ENCODE assay signal across 9 mouse cellular contexts in genomic region chr5:143043285-143043684, GRCm38 (mm10).
DNase-seq lines count a peak whose midpoint lies in the region; ATAC-seq and TF ChIP-seq lines count a peak whose summit lies in the region.
"Had no signal": no experiment of that assay in that cellular context is flagged by ENCODE, and none has a peak within 500 bp of the region (broad histone marks: within the 10 kb centered on the region; RNA-seq: fewer than 3 reads in every experiment).

No protein-coding gene starts in this region.

- in situ Hi-C loops in ES-E14 (cut with MboI; ENCODE audit: low sequenced_read_pairs in 2 of 2, unreplicated experiment in 2 of 2) = loop anchor here in 1 of 2 experiments (5.0 kb wide), 1 partner anchor 106 kb away; no protein-coding TSS in a partner anchor

- peak; percentile 45 for DNase-seq in hindbrain, embryonic 14.5 days (ENCODE audit: low spot score)
- peak; percentile 64 for DNase-seq in A20 (ENCODE audit: low read depth, low spot score)
- peak; percentile 41 for DNase-seq in ES-E14 (ENCODE audit: low read depth, low spot score)
- peak; percentile 43 to 70 for DNase-seq in kidney, postnatal 36 days
- no peak for DNase-seq in ovary, adult 18-20 months (ENCODE audit: low spot score)
- no peak for DNase-seq in left cerebral cortex, postnatal 25 days (ENCODE audit: low spot score in 2 of 2)

- intact Hi-C loops in left cerebral cortex, postnatal 25 days (cut with DNase I) = no loop called here

- no peak overlapping the region for H3K4me2 ChIP-seq in hindbrain, embryonic 14.5 days (replicated peaks)
- no peak overlapping the region for H3K4me2 ChIP-seq in hindbrain, embryonic 16.5 days (ENCODE audit: low read length)
- H3K4me2 ChIP-seq in intestine, embryonic 15.5 days (replicated peaks) = no peak overlapping the region
- H3K4me2 ChIP-seq: neural tube, embryonic 12.5 days had no signal

- H3K4me3 ChIP-seq in hindbrain, embryonic 14.5 days (replicated peaks; ENCODE audit: low read length) = no peak overlapping the region
- no peak overlapping the region for H3K4me3 ChIP-seq in hindbrain, embryonic 16.5 days (ENCODE audit: low read length)
- no peak overlapping the region for H3K4me3 ChIP-seq in ES-E14 (ENCODE audit: insufficient read depth in 1 of 2, low read depth in 1 of 2, low read length in 2 of 2, poor library complexity in 1 of 2, severe bottlenecking in 1 of 2)
- H3K4me3 ChIP-seq in intestine, embryonic 15.5 days (replicated peaks) = no peak overlapping the region
- H3K4me3 ChIP-seq: neural tube, embryonic 12.5 days had no signal

- WGBS in hindbrain, embryonic 14.5 days = 81% methylated on average over 2 of the region's 2 CpGs
- 78% methylated on average over 2 of the region's 2 CpGs for WGBS in hindbrain, embryonic 16.5 days
- 78% methylated on average over 2 of the region's 2 CpGs for WGBS in intestine, embryonic 15.5 days

- H3K9me3 ChIP-seq in hindbrain, embryonic 14.5 days (ENCODE audit: control insufficient read depth, low read length) = no peaks in the 10 kb centered on the region
- H3K9me3 ChIP-seq in hindbrain, embryonic 16.5 days (ENCODE audit: control insufficient read depth, low read length) = no peaks in the 10 kb centered on the region
- no peaks in the 10 kb centered on the region for H3K9me3 ChIP-seq in ES-E14 (ENCODE audit: control insufficient read depth, insufficient read depth, low read depth, low read length)
- H3K9me3 ChIP-seq in intestine, embryonic 15.5 days = no peaks in the 10 kb centered on the region
- H3K9me3 ChIP-seq: neural tube, embryonic 12.5 days had no signal

- H3K9ac ChIP-seq in hindbrain, embryonic 14.5 days = no peak overlapping the region
- H3K9ac ChIP-seq in hindbrain, embryonic 16.5 days (ENCODE audit: low read depth, low read length) = no peak overlapping the region
- H3K9ac ChIP-seq in ES-E14 (ENCODE audit: insufficient read depth, low read depth, low read length, poor library complexity, severe bottlenecking) = no peak overlapping the region
- H3K9ac ChIP-seq in intestine, embryonic 15.5 days = no peak overlapping the region
- H3K9ac ChIP-seq: neural tube, embryonic 12.5 days had no signal

- H3K36me3 ChIP-seq in hindbrain, embryonic 14.5 days (replicated peaks; ENCODE audit: control insufficient read depth, insufficient read depth) = no peaks in the 10 kb centered on the region
- no peaks in the 10 kb centered on the region for H3K36me3 ChIP-seq in hindbrain, embryonic 16.5 days (ENCODE audit: control insufficient read depth, insufficient read depth, low read length)
- H3K36me3 ChIP-seq in ES-E14 (ENCODE audit: control insufficient read depth, insufficient read depth, low read length, poor library complexity, severe bottlenecking) = peaks cover 4% of the 10 kb centered on the region; the same call in 1 of the 2 replicates
- peaks cover 8% of the 10 kb centered on the region; the same call in 1 of the 2 replicates for H3K36me3 ChIP-seq in intestine, embryonic 15.5 days

- no peaks in the 10 kb centered on the region for H3K27me3 ChIP-seq in hindbrain, embryonic 14.5 days (ENCODE audit: control insufficient read depth, insufficient read depth, low read length)
- no peaks in the 10 kb centered on the region for H3K27me3 ChIP-seq in hindbrain, embryonic 16.5 days (replicated peaks; ENCODE audit: control insufficient read depth, insufficient read depth, low read length)
- no peaks in the 10 kb centered on the region for H3K27me3 ChIP-seq in intestine, embryonic 15.5 days (replicated peaks)
- H3K27me3 ChIP-seq: neural tube, embryonic 12.5 days had no signal

- H3K27ac ChIP-seq in hindbrain, embryonic 14.5 days = no peak overlapping the region
- H3K27ac ChIP-seq in hindbrain, embryonic 16.5 days (ENCODE audit: low read depth, low read length) = no peak overlapping the region
- H3K27ac ChIP-seq in ES-E14 (ENCODE audit: insufficient read depth, low read depth, low read length, poor library complexity, severe bottlenecking) = no peak overlapping the region
- no peak overlapping the region for H3K27ac ChIP-seq in intestine, embryonic 15.5 days
- H3K27ac ChIP-seq: neural tube, embryonic 12.5 days had no signal

- ATAC-seq in hindbrain, embryonic 14.5 days (ENCODE audit: low FRiP score) = no peak
- ATAC-seq in hindbrain, embryonic 16.5 days = no peak
- no peak for ATAC-seq in intestine, embryonic 15.5 days

- peaks cover 13% of the 10 kb centered on the region; the same call in 1 of the 2 replicates for H3K4me1 ChIP-seq in hindbrain, embryonic 14.5 days (replicated peaks; ENCODE audit: control insufficient read depth, insufficient read depth, low read length)
- peaks cover 7% of the 10 kb centered on the region for H3K4me1 ChIP-seq in hindbrain, embryonic 16.5 days (ENCODE audit: control insufficient read depth, insufficient read depth, low read depth, low read length)
- no peaks in the 10 kb centered on the region for H3K4me1 ChIP-seq in ES-E14 (ENCODE audit: control insufficient read depth in 2 of 2, insufficient read depth in 2 of 2, low read length in 2 of 2, poor library complexity in 1 of 2)
- H3K4me1 ChIP-seq in intestine, embryonic 15.5 days (replicated peaks) = 0 out of 2 replicates have a peak, but pooled peaks cover 7% of the 10 kb centered on the region
- H3K4me1 ChIP-seq: neural tube, embryonic 12.5 days had no signal

TF ChIP-seq in ES-E14, 5 proteins besides CTCF, POLR2A, EP300 and RAD21:
- TF ChIP-seq ZC3H11A (IDR thresholded peaks at IDR 0.05; ENCODE audit: borderline replicate concordance, low read depth, low read length) (0 out of 2 replicates have a peak, but pooled peaks have one; percentile 40), ZNF384 (IDR thresholded peaks at IDR 0.05; ENCODE audit: low read depth, low read length) (no peak), CHD2 (IDR thresholded peaks at IDR 0.05; ENCODE audit: low read depth, low read length) (no peak)
TF ChIP-seq in ES-E14: peak in this region for 1.

Comparison
In these comparisons a context has a peak if more than half of its experiments do, and no peak if none do; other contexts are left out.
1. DNase-seq: peak in hindbrain, embryonic 14.5 days (single experiment), A20 (single experiment), ES-E14 (single experiment) and kidney, postnatal 36 days (2 of 2); none in ovary, adult 18-20 months (single experiment) and left cerebral cortex, postnatal 25 days (0 of 2).